Mouse (Mus musculus) left cerebral cortex, adult 9 months (tissue): ENCODE measurements at regions not wholly inside any gene's neighbourhood (a gene's known extent, or its start where the extent isn't known, plus 50 kb on each side); places are given as distances from the start of the nearest gene placed in this dataset.
A peak's percentile ranks its signal among the peaks of the same experiment; 100 is the strongest.

ENCODE experiments used
- DNase-seq, 2 experiments: peaks; one replicate each; pipeline ENCODE4 v3.0.0; 2022; ENCODE audit warnings: low spot score in 2 of 2

- peak in 1 of 2 experiments; percentile 1 for DNase-seq
Observed at GRCm38 (mm10) chr7:33795016-33795415, 51.4 kb downstream of the Scgb1b24 start.
